Mouse (Mus musculus): ENCODE measurements around the gene Slc29a3.

GRCm38 (mm10) chr10:60796028-60796427, 43.4 kb upstream of the Slc29a3 start:
- TF ChIP-seq TAL1 (conservative IDR thresholded peaks at IDR 0.05; ENCODE audit: low read depth, low read length) (no peak), CTCF (IDR thresholded peaks at IDR 0.05; ENCODE audit: low read depth, low read length) (no peak)

All from G1E (cell line).